Mouse (Mus musculus) cerebellum, adult 11-12 months (tissue): ENCODE data around the gene Pptc7.

Experiments
- DNase-seq: peaks from one replicate; pipeline ENCODE4 v3.0.0; 2022

Gene Pptc7

GRCm38 (mm10) chr5:122284183-122285028, at the start of gene Pptc7:
Gene Pptc7, plus strand, starts transcription at chr5:122284365.
- peak; percentile 87 for DNase-seq

GRCm38 (mm10) chr5:122235196-122235836, 48.8 kb upstream of the Pptc7 start:
- no peak for DNase-seq

GRCm38 (mm10) chr5:122237200-122237599, 47.0 kb upstream of the Pptc7 start:
- DNase-seq: no peak

- DNase-seq: no peak
Measured at GRCm38 (mm10) chr5:122239618-122240017, 44.5 kb upstream of the Pptc7 start.

- no peak for DNase-seq
Measured at GRCm38 (mm10) chr5:122240521-122240920, 43.6 kb upstream of the Pptc7 start.

GRCm38 (mm10) chr5:122240989-122241388, 43.2 kb upstream of the Pptc7 start:
- no peak for DNase-seq

- no peak for DNase-seq
Measured at GRCm38 (mm10) chr5:122242521-122243123, 41.5 kb upstream of the Pptc7 start.

GRCm38 (mm10) chr5:122243781-122244523, 40.2 kb upstream of the Pptc7 start:
- DNase-seq: peak; percentile 53

GRCm38 (mm10) chr5:122245186-122245585, 39.0 kb upstream of the Pptc7 start:
- no peak for DNase-seq

GRCm38 (mm10) chr5:122246547-122247167, 37.5 kb upstream of the Pptc7 start:
- peak; percentile 8 for DNase-seq

GRCm38 (mm10) chr5:122247529-122247928, 36.6 kb upstream of the Pptc7 start:
- DNase-seq: peak; percentile 14

GRCm38 (mm10) chr5:122247934-122248333, 36.2 kb upstream of the Pptc7 start:
- peak; percentile 6 for DNase-seq

GRCm38 (mm10) chr5:122249281-122249680, 34.9 kb upstream of the Pptc7 start:
- DNase-seq: peak; percentile 66

GRCm38 (mm10) chr5:122251895-122252606, 32.1 kb upstream of the Pptc7 start:
- peak; percentile 51 for DNase-seq

- DNase-seq: no peak
Measured at GRCm38 (mm10) chr5:122258027-122258741, 26.0 kb upstream of the Pptc7 start.

- no peak for DNase-seq
Measured at GRCm38 (mm10) chr5:122262104-122262503, 22.1 kb upstream of the Pptc7 start.

GRCm38 (mm10) chr5:122263933-122264905, 19.9 kb upstream of the Pptc7 start, which contains the start of gene Tctn1:
Gene Tctn1, minus strand, starts transcription at chr5:122264460.
- peak; percentile 87 for DNase-seq

GRCm38 (mm10) chr5:122265187-122265586, 19.0 kb upstream of the Pptc7 start:
- DNase-seq: no peak

- DNase-seq: no peak
Measured at GRCm38 (mm10) chr5:122265942-122266341, 18.2 kb upstream of the Pptc7 start.

- DNase-seq: no peak
Measured at GRCm38 (mm10) chr5:122267136-122267535, 17.0 kb upstream of the Pptc7 start.
